Mouse (Mus musculus): Measurements from ENCODE around the gene Rnf185. TPM values are rescaled to one million over a fixed set of nuclear protein-coding genes. Genes with fewer than 3 reads are reported as not detected.

Rnf185 gene
- polyA plus RNA-seq, 1 experiment from 2014 or later, result 37.6 TPM

DNA sequence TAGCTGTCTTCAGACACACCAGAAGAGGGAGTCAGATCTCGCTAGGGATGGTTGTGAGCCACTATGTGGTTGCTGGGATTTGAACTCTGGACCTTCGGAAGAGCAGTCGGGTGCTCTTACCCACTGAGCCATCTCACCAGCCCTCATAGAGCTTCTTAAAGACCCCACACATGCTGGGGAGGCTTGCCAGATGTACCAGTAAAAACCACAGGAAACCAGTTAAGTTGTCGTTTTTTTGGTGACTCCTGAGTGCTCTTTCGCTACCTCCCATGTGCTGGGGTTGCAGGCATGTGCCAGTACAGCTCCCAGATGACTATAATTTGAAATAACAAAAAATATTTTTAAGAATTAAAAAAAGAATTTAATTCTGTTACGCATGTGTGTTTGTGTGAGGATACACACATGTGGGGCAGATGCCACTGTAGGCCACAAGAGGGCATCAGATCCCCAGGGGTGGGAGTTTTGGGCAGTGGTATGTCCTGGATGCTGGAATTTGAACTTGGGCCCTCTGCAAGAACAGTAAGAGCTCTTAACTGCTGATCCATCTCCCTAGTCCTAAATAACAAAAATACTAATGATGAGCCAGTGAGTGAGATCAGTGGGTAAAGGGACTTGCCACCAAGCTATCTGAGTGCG lies 22.4 kb upstream of the Rnf185 start:
- Histone ChIP-seq H3K27ac (replicated peaks) (no peak overlapping the region), H3K4me2 (replicated peaks) (no peak overlapping the region), H3K9me3 (replicated peaks) (no peaks in the 10 kb centered on the region), H3K4me1 (no peaks in the 10 kb centered on the region), H3K4me3 (replicated peaks) (no peak overlapping the region), H3K9ac (no peak overlapping the region), H3K27me3 (no peaks in the 10 kb centered on the region), H3K36me3 (no peaks in the 10 kb centered on the region)
- 84% methylated on average over 7 of the region's 7 CpGs for WGBS
- ATAC-seq (ENCODE audit: insufficient number of reproducible peaks, low FRiP score, low TSS enrichment, low read depth), result no peak

DNA sequence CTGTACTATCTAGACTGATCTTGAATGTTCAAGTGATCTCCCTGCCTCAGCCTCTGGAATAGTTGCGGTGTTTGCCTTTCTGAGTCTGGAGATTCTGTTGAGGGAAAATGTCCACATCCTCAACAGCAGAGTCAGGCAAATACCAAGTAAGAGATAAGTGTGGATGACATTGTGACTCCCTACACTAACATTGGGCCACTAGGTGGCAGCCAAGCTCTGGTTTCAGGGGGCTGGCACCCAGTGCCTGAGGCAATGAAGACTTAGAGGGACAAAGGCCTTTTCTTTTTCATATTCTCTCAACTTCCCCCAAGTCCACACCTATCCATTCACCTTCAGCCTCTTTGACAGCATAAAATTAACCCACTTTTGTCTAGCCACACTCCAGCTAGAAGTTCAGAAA lies 20.3 kb upstream of the Rnf185 start:
- 36% methylated on average over 1 of the region's 1 CpGs for WGBS
- no peak overlapping the region for H3K27ac ChIP-seq (replicated peaks)
- no peaks in the 10 kb centered on the region for H3K36me3 ChIP-seq
- peak; percentile 65; the same call in 1 of the 2 replicates for ATAC-seq (ENCODE audit: insufficient number of reproducible peaks, low FRiP score, low TSS enrichment, low read depth)
- H3K4me3 ChIP-seq (replicated peaks), result no peak overlapping the region
- H3K9ac ChIP-seq, result no peak overlapping the region
- H3K4me1 ChIP-seq, result no peaks in the 10 kb centered on the region
- no peak overlapping the region for H3K4me2 ChIP-seq (replicated peaks)
- H3K9me3 ChIP-seq (replicated peaks), result no peaks in the 10 kb centered on the region
- H3K27me3 ChIP-seq, result no peaks in the 10 kb centered on the region

DNA sequence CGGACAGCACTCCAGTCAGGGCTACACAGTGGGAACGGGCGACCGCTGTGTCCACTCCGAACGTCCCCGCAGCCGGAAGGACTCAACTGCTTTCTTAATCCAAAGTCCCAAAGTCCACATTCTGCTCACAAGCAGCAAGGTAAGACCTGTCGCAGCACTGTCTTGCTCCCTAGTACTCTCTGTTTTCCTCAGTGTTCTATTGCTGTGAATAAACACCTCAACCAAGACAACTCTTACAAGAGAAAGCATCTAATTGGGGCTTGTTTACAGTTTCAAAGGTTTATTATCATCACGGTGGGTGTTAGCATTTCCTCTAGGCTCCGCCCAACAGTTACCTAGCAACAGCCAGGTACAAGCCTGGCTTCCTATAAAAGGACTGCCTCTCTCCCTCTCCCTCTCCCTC lies 19.3 kb upstream of the Rnf185 start:
- Histone ChIP-seq H3K36me3 (no peaks in the 10 kb centered on the region), H3K9ac (no peak overlapping the region), H3K4me3 (replicated peaks) (no peak overlapping the region), H3K4me2 (replicated peaks) (no peak overlapping the region), H3K4me1 (no peaks in the 10 kb centered on the region), H3K27me3 (no peaks in the 10 kb centered on the region), H3K27ac (replicated peaks) (no peak overlapping the region), H3K9me3 (replicated peaks) (no peaks in the 10 kb centered on the region)
- WGBS, result 26% methylated on average over 11 of the region's 11 CpGs
- no peak for ATAC-seq (ENCODE audit: insufficient number of reproducible peaks, low FRiP score, low TSS enrichment, low read depth)

DNA sequence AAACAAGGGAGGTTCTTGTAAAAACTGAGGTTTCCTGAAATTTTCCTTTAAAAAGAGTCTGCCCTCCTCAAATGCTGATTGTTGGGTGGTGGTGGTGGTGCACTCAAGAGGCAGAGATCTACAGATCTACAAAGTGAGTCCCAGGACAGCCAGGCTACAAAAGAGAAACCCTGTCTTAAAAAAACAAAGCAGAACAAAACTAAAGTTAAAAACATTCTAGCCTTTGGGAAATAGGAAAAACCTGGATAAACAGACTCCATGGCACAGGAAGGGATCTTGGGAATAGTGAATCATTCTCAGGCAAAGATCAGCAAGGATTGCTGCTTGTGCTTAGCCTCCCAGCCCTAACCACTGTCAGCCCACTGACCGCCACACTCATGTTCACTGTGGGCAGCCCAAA lies 10.7 kb upstream of the Rnf185 start:
- no peaks in the 10 kb centered on the region for H3K36me3 ChIP-seq
- H3K27ac ChIP-seq (replicated peaks), result no peak overlapping the region
- H3K27me3 ChIP-seq, result no peaks in the 10 kb centered on the region
- WGBS, result 88% methylated on average over 1 of the region's 1 CpGs
- no peak for ATAC-seq (ENCODE audit: insufficient number of reproducible peaks, low FRiP score, low TSS enrichment, low read depth)
- no peak overlapping the region for H3K4me3 ChIP-seq (replicated peaks)
- H3K4me2 ChIP-seq (replicated peaks), result no peak overlapping the region
- no peaks in the 10 kb centered on the region for H3K9me3 ChIP-seq (replicated peaks)
- no peaks in the 10 kb centered on the region for H3K4me1 ChIP-seq
- H3K9ac ChIP-seq, result no peak overlapping the region

DNA sequence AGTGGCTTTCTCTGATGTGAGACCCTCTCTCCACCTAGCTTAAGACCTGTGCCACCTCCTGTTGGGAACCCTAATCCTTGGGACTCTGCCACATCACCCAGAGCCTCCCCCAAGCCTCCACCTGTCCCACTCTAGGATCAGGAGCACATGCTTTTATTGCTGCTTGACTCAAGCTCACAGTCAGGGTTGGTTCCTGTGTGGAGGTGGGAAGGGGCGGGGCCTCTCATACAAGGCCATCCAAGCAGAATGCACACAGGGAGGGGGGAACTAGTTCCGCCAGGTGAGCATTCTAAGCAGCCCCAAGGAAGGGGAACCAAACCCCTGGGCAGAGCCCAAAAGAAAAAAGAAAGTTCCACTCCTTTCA lies 6.9 kb upstream of the Rnf185 start:
- Histone ChIP-seq H3K27me3 (no peaks in the 10 kb centered on the region), H3K4me1 (no peaks in the 10 kb centered on the region), H3K9ac (no peak overlapping the region), H3K4me3 (replicated peaks) (no peak overlapping the region), H3K36me3 (peaks cover 10% of the 10 kb centered on the region; the same call in 1 of the 2 replicates), H3K9me3 (replicated peaks) (no peaks in the 10 kb centered on the region), H3K4me2 (replicated peaks) (no peak overlapping the region), H3K27ac (replicated peaks) (no peak overlapping the region)
- no peak for ATAC-seq (ENCODE audit: insufficient number of reproducible peaks, low FRiP score, low TSS enrichment, low read depth)
- WGBS, result 61% methylated on average over 2 of the region's 2 CpGs

DNA sequence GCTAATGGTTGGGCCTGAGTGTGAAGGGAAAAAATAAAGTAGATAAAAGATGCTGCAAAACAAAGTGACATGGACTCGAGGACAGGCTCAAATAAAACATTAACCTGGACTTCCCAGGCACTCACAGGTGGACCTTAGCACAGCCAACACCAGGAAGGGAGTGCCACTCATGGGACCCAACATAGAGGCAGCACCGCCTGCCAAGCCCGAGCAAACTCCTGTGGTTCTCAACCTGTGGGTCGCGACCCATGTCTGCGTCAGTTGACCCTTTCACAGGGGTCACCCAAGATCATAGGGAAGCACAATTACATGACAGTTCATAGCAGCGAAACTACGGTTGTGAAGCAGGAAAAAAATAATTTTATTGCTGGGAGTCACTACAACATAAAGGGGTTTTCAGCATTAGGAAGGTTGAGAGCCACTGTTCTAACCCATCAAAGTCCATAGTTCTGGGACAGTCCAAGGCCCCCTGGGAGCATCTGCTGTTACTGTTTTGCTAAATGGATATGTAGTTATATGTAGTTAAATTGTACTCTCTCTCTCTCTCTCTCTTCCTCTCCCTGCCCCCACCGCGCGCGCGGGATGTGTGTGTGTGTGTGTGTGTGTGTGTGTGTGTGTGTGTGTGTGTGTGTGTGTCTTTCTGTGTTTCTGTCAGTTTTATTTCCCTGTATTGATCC lies 6.4 kb upstream of the Rnf185 start:
- Histone ChIP-seq H3K27ac (replicated peaks) (no peak overlapping the region), H3K4me2 (replicated peaks) (no peak overlapping the region), H3K4me1 (peaks cover 4% of the 10 kb centered on the region), H3K4me3 (replicated peaks) (no peak overlapping the region), H3K9me3 (replicated peaks) (no peaks in the 10 kb centered on the region), H3K27me3 (no peaks in the 10 kb centered on the region), H3K36me3 (peaks cover 10% of the 10 kb centered on the region; the same call in 1 of the 2 replicates), H3K9ac (no peak overlapping the region)
- no peak for ATAC-seq (ENCODE audit: insufficient number of reproducible peaks, low FRiP score, low TSS enrichment, low read depth)
- 81% methylated on average over 11 of the region's 13 CpGs for WGBS

DNA sequence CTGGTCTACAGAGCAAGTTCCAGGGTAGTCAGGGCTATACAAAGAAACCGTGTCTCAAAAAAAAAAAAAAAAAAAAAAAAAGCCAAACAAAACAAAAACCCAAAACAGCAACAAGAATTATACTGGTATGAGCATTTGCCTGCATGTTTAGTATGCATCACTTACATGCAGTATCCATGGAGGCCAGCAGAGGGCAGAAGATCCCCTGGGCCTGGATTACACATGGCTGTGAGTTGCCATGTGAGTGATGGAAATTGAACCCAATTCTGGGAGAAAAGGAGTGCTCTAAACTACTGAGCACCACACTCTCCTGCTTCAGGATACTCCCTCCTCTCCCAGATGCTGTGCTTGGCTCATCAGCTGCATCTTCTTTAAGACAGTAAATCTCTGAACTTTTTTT lies 4.2 kb upstream of the Rnf185 start:
- ATAC-seq (ENCODE audit: insufficient number of reproducible peaks, low FRiP score, low TSS enrichment, low read depth), result no peak
- 20% methylated on average over 1 of the region's 1 CpGs for WGBS
- no peak overlapping the region for H3K4me3 ChIP-seq (replicated peaks)
- peaks cover 10% of the 10 kb centered on the region; the same call in 1 of the 2 replicates for H3K36me3 ChIP-seq
- no peak overlapping the region for H3K9ac ChIP-seq
- H3K9me3 ChIP-seq (replicated peaks), result no peaks in the 10 kb centered on the region
- no peak overlapping the region for H3K27ac ChIP-seq (replicated peaks)
- H3K4me1 ChIP-seq, result peaks cover 10% of the 10 kb centered on the region
- H3K4me2 ChIP-seq (replicated peaks), result no peak overlapping the region
- no peaks in the 10 kb centered on the region for H3K27me3 ChIP-seq

DNA sequence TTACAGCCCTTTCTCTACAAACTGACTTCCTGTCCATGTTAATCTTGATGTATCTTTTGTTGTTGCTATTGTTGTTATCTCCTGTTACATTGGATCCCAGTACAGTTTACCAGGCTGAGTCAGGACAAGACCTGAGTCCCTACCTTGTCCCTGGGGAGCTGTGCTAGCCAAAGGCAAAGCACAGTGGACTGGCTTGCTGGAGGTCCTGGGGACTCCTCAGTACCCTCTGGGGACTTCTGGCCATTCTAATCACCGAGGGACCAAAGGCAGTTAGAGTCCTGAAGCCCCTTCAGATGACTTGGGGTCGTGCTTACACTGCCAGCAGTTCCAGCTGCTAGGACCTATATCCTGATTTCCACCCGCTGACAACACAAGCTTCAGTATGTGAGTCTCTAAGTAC lies 2.3 kb upstream of the Rnf185 start:
- Histone ChIP-seq H3K4me1 (peaks cover 19% of the 10 kb centered on the region), H3K9me3 (replicated peaks) (no peaks in the 10 kb centered on the region), H3K4me2 (replicated peaks) (no peak overlapping the region), H3K36me3 (peaks cover 10% of the 10 kb centered on the region; the same call in 1 of the 2 replicates), H3K9ac (no peak overlapping the region), H3K27ac (replicated peaks) (no peak overlapping the region), H3K4me3 (replicated peaks) (no peak overlapping the region), H3K27me3 (no peaks in the 10 kb centered on the region)
- 96% methylated on average over 3 of the region's 3 CpGs for WGBS
- no peak for ATAC-seq (ENCODE audit: insufficient number of reproducible peaks, low FRiP score, low TSS enrichment, low read depth)

DNA sequence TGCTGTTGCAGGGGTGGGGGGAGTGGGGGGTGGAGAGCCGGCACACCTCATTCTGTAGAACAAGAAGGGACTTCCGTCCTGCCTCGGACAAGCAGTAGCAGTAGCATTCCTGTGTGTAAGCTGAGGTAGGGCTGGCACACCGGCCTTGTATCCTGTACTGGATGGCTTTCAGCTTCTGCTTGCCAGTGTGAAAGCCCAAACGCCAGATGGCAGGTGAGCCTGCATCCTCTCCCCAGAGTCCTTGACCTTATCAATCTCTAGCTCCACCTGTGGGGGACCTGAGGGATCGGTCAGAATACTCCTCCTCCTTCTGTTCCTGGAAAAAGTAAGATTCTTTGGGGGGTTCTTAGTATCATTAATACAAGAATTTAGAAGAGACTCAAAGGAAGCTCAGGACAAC lies 1.3 kb upstream of the Rnf185 start:
- Histone ChIP-seq H3K36me3 (peaks cover 10% of the 10 kb centered on the region; the same call in 1 of the 2 replicates), H3K9me3 (replicated peaks) (no peaks in the 10 kb centered on the region), H3K9ac (no peak overlapping the region), H3K4me3 (replicated peaks) (peak overlapping the region; percentile 96), H3K27ac (replicated peaks) (no peak overlapping the region), H3K4me1 (peaks cover 19% of the 10 kb centered on the region), H3K4me2 (replicated peaks) (peak overlapping the region; percentile 85; the same call in 1 of the 2 replicates), H3K27me3 (no peaks in the 10 kb centered on the region)
- no peak for ATAC-seq (ENCODE audit: insufficient number of reproducible peaks, low FRiP score, low TSS enrichment, low read depth)
- WGBS, result 70% methylated on average over 6 of the region's 6 CpGs

DNA sequence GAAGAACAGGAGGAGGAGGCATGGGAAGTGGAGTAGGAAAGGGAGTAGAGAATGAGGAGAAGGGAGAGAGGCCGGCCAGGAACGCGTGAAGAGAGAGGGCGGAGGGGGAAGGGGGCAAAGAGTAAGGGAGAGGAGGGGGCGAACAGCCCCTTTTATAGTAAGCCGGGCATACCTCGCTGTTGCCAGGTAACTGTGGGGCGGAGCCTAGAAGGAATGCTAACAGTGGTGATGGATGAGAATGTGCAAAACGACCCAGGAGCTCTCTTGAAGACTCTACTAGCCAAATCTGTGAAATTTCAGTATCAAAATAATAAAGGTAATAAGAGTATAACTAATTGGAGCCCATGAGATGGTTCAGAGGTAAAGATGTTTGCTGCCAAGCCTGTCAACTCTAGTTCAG lies 606 bp upstream of the Rnf185 start:
- peak overlapping the region; percentile 85 for H3K4me2 ChIP-seq (replicated peaks)
- peak overlapping the region; percentile 96 for H3K27ac ChIP-seq (replicated peaks)
- peaks cover 19% of the 10 kb centered on the region for H3K4me1 ChIP-seq
- H3K9me3 ChIP-seq (replicated peaks), result no peaks in the 10 kb centered on the region
- H3K9ac ChIP-seq, result peak overlapping the region; percentile 82
- H3K4me3 ChIP-seq (replicated peaks), result peak overlapping the region; percentile 96
- H3K36me3 ChIP-seq, result peaks cover 10% of the 10 kb centered on the region; the same call in 1 of the 2 replicates
- 2% methylated on average over 9 of the region's 9 CpGs for WGBS
- no peak for ATAC-seq (ENCODE audit: insufficient number of reproducible peaks, low FRiP score, low TSS enrichment, low read depth)
- H3K27me3 ChIP-seq, result no peaks in the 10 kb centered on the region

DNA sequence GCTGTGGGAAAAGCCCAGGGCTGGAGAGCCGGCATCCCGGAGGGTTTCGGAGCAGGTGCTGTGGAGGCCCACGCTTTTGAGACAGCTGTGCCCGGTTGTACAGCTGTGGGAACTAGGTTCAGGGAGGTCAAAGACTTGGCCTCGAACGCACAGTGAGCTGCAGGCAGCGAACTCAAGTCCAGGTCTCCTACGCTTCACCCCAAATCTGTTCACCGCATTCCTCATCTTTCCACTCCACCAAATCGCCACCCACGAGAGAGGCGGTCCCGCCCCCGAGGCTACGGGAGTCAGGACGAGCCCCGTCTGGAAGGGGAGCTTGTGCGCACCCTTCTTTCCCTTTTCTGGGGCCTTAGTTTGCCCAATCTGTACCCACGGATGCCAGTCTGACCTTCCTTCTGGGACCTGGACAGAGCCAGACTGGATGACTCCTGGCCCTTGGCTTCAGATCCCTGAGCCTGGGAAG lies 431 bp downstream of the Rnf185 start:
- peak; percentile 59 for ATAC-seq (ENCODE audit: insufficient number of reproducible peaks, low FRiP score, low TSS enrichment, low read depth)
- Histone ChIP-seq H3K9ac (peak overlapping the region; percentile 82), H3K4me3 (replicated peaks) (peak overlapping the region; percentile 96), H3K9me3 (replicated peaks) (no peaks in the 10 kb centered on the region), H3K4me1 (peaks cover 19% of the 10 kb centered on the region), H3K27ac (replicated peaks) (peak overlapping the region; percentile 96), H3K27me3 (no peaks in the 10 kb centered on the region), H3K36me3 (peaks cover 10% of the 10 kb centered on the region; the same call in 1 of the 2 replicates), H3K4me2 (replicated peaks) (peak overlapping the region; percentile 85)
- WGBS, result 2% methylated on average over 20 of the region's 20 CpGs

Data from embryonic facial prominence, embryonic 15.5 days (tissue).